Mouse (Mus musculus): Measurements from ENCODE around the gene Pnmal2. TPM values are rescaled to one million over a fixed set of nuclear protein-coding genes. Genes with fewer than 3 reads are reported as not detected.
"Not testable (repeated sequence)": the region's sequence is repeated elsewhere in the genome, so short reads cannot be mapped to it uniquely, and the experiment has no call there.

Pnmal2 gene
- total RNA-seq, 2 experiments from 2014 or later: 48.6 to 49.6 TPM

DNA sequence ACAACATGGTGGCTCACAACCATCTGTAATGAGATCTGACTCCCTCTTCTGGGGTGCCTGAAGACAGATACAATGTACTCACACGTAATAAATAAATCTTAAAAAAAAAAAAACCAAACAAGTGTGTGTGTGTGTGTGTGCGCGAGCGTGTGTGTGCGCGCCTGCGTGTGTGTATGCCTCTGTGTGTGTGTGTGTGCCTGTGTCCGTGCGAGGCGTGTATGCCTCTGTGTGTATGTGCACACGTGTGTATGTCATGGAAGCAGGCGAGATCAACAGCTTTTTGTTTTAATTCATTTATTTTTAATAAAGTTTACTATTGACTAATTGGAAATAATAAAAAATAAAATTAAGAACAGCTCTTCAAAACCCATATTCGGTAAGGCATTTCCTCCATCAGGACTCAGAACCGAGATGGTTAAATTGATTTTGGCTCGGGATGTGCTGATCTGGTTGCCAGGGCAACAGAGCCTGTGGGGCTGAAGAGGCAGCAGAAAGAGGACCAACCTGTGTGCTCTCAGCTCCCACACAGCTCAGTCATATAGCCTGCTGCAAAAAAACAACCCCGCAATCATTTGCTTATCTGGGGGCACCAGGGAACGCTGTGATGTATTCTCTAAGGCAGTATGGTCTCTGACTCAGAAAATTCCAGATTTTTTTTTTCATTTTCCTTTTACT is 6.2 kb upstream of the Pnmal2 start:
- DNase-seq (ENCODE audit: low spot score in 2 of 2): no peak

DNA sequence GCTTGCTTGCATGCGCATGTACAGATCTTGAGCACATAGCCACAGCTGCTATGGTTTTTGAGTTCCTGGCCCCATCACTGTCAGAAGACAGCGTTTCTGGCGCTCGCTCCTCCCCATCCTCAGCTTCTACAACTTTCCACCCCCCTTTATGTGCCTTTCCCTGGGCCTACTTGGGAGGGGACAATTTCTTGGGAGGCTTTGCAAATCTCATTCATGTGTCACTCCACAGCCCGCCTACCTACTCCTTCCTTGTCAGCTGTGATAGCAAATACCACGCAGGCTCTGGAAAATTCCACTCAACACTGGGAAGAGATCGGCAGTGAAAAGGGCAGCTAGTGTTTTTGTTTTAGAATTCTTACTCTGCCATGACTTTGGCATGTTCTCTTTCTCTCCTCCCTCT is 4.2 kb upstream of the Pnmal2 start:
- DNase-seq (ENCODE audit: low spot score in 2 of 2): no peak

DNA sequence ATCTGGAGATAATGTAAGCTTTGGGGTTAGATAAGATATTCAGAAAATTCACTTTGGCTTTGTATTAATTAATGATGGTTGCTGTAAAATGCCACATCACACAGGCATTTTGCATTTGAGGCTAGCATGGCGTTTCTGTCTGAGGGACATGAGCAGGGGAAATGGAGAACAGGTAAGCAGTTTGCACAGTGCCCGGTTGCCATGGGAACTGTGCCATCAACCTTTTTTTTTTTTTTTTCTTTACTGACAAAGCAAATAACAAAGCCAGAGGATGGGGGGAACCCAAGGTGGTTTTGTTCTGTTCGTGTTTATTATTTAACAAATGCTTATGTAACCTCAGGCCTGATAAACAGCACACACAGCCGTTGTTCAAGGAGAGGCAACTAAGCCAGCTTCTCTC is 1.6 kb upstream of the Pnmal2 start:
- DNase-seq (ENCODE audit: low spot score in 2 of 2): no peak

DNA sequence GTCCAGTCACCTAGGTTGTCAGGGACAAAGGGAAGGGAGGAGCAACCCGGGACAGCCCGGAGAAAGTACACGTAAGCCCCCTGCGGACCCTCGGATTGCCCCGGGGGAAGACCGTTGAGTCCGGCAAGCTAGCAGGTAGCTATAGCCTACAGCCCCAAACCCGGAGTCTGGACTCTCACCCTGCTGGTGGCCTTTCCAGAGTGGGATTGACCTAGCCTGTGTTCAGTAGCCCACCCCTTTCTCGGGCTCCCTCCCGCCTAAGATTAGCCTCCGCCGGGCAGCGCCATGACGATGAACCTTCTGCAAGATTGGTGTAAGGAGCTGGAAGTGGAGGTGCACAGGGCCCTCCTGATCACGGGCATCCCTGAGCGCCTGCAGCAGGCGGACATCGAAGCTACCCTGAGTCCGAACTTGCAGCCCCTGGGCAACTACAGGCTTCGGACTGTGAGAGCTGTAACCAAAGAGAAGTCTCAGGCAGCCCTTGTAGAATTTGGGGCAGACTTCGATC is 380 bp downstream of the Pnmal2 start:
- DNase-seq (ENCODE audit: low spot score in 2 of 2): peak in 1 of 2 experiments; percentile 37

DNA sequence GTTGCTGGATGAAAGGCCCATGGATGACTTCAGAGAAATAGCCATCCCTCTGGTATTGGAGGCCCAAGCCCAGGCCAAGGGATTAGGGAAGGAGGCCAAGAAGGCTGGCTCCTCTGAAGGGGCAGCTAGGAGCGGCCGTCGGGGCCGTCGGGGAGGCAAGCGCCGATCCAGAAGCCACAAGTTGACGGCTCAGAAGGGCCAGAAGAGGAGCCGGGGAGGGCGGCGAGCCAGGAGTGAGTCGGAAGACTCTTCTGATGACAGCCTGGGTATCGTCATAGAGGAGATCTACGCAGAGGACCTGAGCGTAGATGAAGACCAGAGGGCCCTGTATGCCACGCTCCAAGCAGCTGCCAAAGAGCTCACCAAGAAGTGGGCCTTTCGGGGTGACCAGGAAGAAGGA is 937 bp downstream of the Pnmal2 start:
- peak in 1 of 2 experiments; percentile 47 for DNase-seq (ENCODE audit: low spot score in 2 of 2)

DNA sequence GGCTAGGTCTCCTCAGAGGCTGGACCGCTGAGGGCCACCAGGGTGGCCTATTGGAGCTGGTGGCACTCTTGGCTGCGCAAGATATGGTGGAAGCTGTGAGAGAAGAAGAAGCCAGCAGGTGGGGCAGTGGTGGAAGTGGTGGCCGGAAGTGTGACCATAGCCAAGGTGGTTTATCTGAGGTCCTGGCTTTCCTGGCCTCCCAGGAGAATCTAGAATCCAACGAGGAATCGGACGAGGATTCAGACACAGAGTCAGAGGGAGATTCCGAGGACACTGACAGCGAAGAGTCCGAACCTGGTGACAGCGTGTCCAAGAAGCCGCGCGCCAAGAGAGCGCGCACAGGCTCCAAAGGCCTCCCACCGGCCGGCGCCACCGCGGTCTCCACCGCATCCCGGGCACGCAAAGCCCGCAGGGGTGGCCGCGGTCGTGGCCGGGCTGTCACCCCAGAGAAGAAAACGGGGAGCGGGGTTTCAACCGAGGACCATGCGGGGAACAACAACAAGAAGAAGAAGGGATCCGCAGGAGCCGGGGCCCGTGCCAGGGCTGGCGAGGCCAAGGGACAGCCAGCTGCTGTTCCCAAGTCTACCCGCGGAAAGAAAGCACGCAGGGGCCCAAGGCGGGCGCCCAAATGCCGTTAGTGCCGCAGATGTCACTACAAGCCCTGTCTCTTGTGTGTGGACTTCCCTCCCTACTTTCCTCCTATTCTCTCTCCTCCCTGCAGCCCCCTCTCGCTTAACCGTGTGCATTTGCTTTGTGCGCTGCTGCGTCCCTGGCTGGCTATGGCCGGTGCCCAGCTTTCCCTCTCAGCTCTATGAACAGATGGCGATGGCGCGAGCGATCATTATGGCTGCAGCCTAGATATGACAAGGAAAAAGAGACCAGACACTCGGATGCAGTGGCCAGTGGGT is 2.2 kb downstream of the Pnmal2 start:
- peak in 1 of 2 experiments; percentile 59 for DNase-seq (ENCODE audit: low spot score in 2 of 2)

DNA sequence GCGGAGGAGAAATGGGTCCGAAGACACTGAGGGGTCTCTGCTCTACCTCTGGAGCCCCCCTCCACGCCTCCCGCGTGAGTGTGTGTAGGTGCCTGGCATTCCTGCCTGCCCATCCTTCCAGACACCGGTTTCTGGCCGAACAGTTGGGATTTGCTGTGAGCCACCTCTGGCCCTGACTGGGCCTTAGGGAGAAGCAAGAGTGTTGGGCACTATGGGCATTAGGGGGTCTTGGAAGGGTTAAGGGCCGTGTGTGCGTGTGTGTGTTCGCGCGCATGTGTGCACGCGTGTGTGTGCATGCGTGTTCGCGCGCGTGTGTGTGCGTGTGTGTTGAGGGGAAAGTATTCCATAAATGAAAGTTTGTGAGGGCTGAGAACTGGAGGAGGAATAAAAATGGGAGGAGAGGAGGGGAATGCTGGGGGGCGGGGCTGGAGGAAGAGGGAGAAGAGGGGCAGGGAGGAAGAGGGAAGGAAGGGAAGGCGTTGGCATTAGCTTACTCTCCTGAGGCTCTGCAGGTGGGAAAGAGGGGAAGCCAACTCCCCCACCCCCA is 2.9 kb downstream of the Pnmal2 start:
- DNase-seq (ENCODE audit: low spot score in 2 of 2): peak in 1 of 2 experiments; percentile 53

DNA sequence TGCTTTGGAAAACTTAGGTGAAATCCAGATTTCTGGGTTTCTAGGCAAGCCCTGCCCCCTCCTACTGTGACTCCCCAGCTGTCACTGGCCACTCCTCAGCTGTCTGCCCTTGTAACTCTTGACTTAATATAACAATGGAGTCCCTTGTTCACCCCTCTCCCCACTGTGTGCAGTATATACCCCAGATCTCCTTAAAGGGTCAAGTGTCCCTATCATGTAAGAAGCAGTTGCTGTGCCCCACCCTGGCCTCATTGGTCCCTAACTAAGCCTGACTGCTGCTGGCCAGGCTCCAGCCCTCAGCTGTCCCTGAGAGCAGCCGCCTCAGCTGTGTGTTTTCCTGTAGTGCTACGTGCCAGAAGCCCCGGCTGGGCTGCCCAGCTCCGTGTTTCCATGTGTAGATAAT is 3.5 kb downstream of the Pnmal2 start:
- peak in 1 of 2 experiments; percentile 80 for DNase-seq (ENCODE audit: low spot score in 2 of 2)

DNA sequence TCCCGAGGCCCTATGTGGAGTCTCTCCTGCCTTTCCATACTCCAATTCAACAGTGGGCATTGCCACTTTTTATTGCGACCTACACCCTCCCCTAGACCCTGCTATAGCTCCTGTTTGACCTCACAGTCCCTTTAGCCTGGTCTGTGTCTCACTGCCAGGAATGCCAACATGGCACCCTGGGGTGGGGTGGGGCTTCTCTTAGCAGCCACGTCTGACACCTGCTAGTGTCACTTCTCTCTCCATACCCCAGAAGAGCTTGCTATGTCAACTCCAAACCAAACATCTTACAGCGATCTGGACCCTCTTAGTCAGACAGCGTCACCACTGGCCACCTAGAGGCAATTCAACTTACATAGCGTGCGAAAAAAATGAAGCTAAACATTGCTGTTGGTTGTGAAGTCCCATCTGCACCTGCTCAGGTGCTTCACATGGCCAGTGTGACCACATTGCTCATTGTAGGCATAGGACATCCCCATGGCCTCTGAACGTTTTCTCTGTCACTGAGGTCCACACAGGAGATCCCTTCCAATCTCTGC is 4.5 kb downstream of the Pnmal2 start:
- DNase-seq (ENCODE audit: low spot score in 2 of 2): no peak

DNA sequence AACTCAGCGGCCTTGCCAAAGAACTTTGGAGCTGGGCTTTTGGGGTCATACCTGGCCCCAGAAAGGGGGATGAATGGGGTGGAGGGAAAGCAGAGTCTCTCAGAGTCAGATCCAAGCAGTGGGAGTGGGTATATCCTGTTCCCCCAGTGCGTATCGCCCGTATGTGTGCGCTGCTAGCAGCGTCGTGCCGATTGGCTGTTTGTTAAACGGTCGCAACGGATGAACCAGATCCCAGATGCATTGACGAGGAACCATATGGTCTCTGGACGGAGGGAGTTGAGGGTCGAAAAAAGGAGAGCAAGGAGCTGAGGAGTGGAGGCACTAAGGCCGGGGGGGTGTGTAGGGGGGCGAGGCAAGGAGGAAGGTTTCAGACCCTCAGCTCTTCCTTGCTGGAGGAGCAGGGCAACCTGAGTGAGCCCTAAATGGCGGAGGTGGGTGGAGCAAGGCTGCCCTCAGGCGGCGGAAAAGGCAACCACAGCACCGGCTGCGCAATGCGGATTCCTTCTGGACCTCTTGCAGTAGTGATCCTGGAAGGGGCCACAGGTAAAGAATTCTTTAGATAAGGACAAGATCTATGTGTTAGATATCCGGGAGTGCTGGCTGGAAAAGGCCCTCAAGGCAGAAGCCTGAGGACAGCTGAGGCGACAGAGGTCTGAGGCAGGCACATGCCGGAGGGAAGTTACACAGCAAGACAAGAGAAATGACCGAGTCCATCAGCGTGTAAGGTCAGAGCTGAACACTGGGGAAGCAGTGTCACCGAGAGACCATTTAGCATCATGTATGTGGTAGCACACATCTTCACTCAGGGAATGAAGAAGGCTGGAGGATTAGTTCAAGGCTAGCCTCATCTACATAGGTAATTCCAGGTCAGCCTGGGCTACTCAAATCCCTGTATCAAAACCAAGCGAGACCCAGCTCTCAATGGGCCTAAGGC is 5.7 kb downstream of the Pnmal2 start:
- DNase-seq (ENCODE audit: low spot score in 2 of 2): peak; percentile 60 to 74

DNA sequence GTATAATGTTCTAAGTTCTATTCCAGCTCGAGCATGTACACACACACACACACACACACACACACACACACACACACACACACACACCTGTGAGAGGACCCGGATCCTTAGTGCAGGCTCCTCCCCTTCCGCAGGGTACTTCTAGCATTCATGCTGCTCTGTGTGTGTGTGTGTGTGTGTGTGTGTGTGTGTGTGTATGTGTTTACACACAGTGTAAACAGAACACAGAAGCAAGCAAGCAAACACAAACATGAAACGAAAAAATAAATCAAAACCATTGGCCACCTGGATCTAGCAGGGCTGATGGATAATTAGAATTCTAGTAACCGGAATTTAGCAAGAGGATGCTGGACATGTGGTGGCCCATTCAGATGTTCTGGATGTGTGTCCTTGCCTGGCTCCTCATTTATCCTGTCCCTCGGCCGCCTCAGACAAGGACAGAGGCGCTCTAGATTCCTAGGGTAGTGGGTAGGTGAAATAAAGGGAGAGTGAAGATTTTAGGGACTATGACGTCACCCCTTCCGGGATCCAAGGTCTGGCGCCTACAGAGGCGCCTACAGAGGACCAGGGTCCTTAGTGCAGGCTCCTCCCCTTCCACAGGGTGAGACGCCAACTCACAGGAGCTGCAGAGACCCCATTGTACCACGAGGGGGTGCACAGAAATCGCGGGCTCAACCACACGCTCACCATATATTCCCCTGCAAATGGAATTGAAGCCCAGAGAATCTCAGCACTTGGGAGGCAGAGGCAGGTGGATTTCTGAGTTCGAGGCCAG is 6.6 kb downstream of the Pnmal2 start:
- peak; percentile 69 to 79 for DNase-seq (ENCODE audit: low spot score in 2 of 2)

DNA sequence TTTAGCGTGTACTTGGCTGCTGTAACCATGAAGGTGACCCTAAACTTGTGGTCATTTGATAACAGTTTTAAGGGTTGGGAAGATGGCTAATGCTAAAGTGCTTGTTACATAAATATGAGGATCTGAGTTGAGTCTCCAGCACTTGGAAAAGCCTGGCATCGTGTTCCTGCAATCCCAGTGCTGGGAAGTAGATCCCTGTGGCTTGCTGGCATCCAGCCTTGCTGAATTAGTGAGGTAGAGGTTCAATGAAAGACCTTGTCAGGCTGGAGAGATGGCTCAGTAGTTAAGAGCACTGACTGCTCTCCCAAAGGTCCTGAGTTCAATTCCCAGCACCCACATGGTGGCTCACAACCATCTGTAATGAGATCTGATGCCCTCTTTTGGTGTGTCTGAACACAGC is 9.3 kb downstream of the Pnmal2 start:
- DNase-seq (ENCODE audit: low spot score in 2 of 2): not testable (repeated sequence)

DNA sequence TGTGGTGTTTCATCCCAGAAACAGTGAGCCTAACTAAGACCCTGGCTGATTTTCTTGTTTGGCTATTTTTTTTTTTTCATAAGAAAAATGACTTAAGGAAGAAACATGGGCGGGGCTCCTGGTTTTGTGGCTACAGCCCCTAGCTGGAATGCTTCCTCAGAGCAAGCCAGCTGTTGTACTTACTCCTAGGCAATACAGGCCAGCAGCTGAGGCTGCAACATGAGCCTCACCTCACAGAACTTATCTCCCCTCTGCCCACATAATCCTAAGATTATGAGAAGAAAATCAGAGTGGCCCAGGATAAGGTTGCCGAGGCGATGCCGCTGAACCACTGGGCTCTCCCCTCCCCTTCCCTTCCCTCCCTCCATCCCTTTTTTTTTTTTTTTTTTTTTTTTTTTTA is 11.2 kb downstream of the Pnmal2 start:
- DNase-seq (ENCODE audit: low spot score in 2 of 2): no peak

DNA sequence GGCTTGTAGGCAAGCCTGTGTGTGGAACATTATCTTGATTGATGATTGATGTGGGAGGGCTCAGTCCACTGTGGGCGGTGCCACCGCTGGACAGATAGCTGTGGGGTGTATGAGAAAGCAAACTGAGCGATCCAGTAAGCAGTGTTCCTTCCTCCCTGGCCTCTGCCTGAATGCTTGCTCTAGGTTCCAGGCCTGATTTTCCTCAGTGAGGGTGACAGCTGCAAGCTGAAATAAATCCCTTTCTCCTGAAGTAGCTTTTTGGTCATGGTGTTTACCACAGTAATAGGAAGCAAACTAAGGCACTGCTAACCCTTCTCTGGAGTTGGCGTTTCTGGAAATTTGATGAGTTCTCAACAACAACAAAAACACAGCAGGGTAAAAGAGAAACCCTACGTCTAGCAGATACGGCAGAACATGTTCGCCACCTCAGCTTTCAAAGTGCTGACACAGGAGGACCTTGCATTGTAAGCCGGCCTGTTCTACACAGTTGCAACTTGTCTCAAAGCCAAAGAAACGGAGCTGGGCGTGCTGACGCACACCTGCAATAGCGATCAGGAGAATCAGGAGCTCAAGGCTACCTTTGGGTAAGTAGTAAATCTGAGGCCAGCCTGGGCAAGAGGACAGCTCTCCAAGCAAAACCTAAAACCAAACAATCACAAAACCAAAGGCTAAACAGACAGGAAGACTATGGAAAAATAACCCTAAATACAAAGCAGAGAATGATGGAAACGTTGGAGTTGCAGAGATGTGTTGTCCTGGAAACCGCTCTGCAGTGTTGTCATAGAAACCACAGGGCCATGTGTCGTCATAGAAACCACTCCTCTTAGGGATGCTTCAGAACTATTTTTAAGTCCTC is 12.2 kb downstream of the Pnmal2 start:
- no peak for DNase-seq (ENCODE audit: low spot score in 2 of 2)

DNA sequence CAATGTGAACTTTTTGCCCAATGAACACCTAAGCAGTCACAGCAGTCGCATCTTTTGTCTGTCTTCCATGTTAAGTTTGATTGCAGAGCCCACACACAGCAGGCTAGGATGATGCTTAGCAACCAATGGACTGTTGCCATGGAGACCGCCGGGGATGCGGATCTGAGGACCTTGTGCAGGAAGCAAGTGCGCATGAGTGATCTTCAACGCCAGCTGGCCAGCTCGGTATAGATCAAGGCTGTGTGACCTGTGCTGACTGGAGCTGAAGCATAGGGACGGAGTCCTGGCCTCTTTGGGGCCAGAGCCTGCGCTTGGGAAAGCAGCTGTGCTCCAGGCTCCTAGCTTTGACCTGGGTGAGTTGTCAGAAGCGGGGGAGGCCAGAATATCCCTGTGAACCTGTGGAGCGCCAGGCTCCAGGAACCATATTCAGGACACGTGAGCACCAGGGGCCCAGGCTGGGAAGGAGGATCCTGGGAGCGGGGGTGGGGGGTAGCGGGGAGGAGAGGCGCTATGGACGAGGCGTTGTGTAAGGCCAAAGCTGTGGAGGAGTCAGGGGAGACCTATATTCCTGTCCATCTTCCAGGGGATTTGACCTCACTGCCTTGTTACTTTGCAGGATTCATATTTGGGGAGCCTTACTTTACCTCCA is 15.2 kb downstream of the Pnmal2 start, which contains the start of gene Pnmal1:
Gene Pnmal1 (plus strand): TSS at position 141 of the 649 bp plus-strand sequence.
- no peak for DNase-seq (ENCODE audit: low spot score in 2 of 2)

DNA sequence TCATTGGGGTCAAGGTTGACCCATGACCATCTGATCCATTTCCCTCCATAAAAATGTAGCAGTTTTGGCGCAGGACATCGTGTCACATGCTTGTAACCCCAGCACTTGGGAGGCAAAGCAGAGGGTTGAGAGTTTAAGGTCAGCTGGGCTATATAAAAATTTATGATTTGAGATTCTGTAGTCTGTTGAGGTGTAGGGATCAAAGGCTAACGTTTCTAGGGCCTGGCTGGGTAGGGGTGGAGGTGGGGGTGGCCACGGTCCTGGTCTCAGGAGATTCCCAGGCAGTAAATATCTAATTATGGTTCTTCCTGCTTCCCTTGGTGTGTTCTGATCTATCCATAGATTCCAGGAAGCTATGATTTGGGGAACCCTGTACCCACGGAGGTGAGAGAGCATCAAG is 17.2 kb downstream of the Pnmal2 start:
- no peak for DNase-seq (ENCODE audit: low spot score in 2 of 2)

DNA sequence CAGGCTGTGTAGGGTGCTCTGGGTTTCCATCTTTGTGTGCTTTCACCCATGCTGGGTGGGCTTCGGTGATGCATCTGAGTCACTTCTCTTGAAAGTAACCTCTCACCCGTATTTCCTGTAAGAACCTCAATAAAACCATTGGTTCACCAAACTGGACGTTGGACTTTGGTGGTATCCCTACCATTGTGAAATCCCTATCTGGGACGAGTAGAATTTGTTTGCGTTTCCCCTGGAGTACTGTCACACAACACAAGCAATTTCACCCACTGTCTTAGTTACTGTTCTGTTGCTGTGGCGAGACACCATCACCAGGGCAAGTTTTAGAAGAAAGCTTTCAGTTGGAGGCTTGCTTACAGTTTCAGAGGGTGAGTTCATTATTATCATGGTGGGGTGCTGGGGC is 23.9 kb downstream of the Pnmal2 start:
- no peak for DNase-seq (ENCODE audit: low spot score in 2 of 2)

DNA sequence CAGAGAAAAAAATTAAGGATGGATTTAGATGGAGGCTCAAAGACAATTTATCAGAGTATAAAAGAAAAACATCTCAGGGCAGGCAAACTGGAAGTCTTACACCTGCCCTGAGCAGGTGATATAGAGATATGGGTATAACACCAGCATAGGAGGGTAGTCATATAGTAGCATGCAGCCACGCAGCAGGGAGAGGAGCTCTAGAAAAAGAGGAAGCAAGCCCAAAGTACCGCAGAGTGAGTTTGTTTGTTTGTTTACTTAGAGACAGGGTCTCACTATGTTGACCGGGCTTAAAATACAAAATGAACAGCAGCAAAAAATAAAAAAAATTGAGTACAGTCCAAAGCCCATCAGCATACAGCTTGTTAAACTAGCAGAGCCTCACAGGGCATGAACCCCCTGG is 26.7 kb downstream of the Pnmal2 start:
- no peak for DNase-seq (ENCODE audit: low spot score in 2 of 2)

Measured in gastrocnemius, postnatal 4 days (tissue).